Mouse (Mus musculus): Measurements from ENCODE around the gene Nox1. TPM values are rescaled to one million over a fixed set of nuclear protein-coding genes. Genes with fewer than 3 reads are reported as not detected.

Nox1 gene
- polyA plus RNA-seq, 1 experiment from 2014 or later: 0.17 TPM

DNA sequence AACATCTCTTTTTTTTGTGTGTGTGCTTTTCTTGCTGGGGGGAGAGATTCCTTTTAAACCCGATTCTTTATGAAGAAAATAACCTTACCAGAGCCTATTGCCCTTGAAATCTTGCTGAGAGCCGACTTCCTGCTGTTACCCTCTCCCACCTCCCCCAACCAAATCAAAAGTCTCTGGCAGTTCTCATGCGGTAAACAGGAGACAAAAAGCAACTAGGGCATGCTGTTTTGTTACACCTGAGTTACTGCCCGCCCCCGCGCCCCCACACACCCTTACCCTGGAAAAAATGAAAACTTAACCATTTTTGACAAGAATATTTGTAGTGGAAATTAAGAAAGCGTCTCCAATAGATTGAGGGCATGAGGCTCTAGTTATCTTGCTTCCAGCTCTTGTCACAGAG, 63.6 kb downstream of the Nox1 start:
- Histone ChIP-seq H3K9me3 (ENCODE audit: control insufficient read depth, low read length) (no peaks in the 10 kb centered on the region), H3K36me3 (ENCODE audit: control insufficient read depth, insufficient read depth, low read length) (no peaks in the 10 kb centered on the region), H3K4me3 (ENCODE audit: low read depth, low read length) (no peak overlapping the region), H3K4me1 (replicated peaks; ENCODE audit: control insufficient read depth, insufficient read depth, low read length) (no peaks in the 10 kb centered on the region), H3K27me3 (ENCODE audit: control insufficient read depth, insufficient read depth, low read length) (peaks cover 3% of the 10 kb centered on the region), H3K9ac (ENCODE audit: low read length) (no peak overlapping the region), H3K4me2 (ENCODE audit: low read depth, low read length, severe bottlenecking) (no peak overlapping the region), H3K27ac (ENCODE audit: low read depth, low read length) (no peak overlapping the region)
- ATAC-seq (replicated peaks; ENCODE audit: low FRiP score): no peak
- DNase-seq (ENCODE audit: low spot score): no peak
- WGBS: 51% methylated on average over 7 of the region's 7 CpGs

DNA sequence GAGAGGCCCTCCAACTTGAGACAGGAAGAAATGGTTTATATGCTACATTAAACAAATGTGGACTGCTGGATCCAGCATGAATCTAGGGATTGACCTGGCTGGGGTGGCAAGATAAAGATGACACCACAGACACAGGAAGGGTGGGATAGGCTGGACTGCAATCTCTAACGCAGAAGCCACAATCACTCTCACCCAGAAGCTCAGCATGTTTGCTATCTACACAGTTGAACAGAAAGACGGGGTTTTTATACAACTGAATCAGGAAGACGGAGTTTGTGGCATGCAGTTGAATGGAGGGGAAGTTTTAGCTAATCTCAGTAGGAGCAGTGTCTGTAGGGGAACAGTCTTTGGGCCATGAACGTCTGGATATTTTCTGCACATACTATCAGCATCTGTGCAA, 79.8 kb downstream of the Nox1 start:
- Histone ChIP-seq H3K4me1 (replicated peaks; ENCODE audit: control insufficient read depth, insufficient read depth, low read length) (no peaks in the 10 kb centered on the region), H3K36me3 (ENCODE audit: control insufficient read depth, insufficient read depth, low read length) (no peaks in the 10 kb centered on the region), H3K27ac (ENCODE audit: low read depth, low read length) (no peak overlapping the region), H3K27me3 (ENCODE audit: control insufficient read depth, insufficient read depth, low read length) (peaks cover under 1% of the 10 kb centered on the region; the same call in 1 of the 2 replicates), H3K4me2 (ENCODE audit: low read depth, low read length, severe bottlenecking) (no peak overlapping the region), H3K4me3 (ENCODE audit: low read depth, low read length) (no peak overlapping the region), H3K9ac (ENCODE audit: low read length) (no peak overlapping the region), H3K9me3 (ENCODE audit: control insufficient read depth, low read length) (no peaks in the 10 kb centered on the region)
- ATAC-seq (replicated peaks; ENCODE audit: low FRiP score) (no peak), DNase-seq (ENCODE audit: low spot score) (no peak)
- WGBS: 82% methylated on average over 4 of the region's 4 CpGs

DNA sequence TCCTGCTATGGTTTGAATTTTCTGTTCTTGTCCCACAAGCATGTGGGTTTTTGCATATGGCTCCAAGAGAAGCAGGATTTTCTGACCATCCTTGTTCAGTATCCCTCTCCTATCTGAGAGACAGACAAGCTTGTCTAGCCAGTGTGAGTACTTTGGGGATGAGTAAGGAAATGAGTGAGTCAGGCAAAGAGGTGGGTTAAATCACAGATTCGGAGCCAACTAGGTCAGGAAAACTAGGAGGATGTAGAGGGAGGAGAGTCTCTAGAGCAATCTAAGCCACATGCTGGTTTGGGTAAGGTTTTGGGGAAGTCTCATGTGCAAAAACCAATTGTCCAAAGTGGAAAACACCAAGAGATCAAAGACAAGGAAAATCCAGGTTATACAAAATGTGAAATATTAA, 80.2 kb downstream of the Nox1 start:
- no peak overlapping the region for H3K9ac ChIP-seq (ENCODE audit: low read length)
- ATAC-seq (replicated peaks; ENCODE audit: low FRiP score) (no peak), DNase-seq (ENCODE audit: low spot score) (no peak)
- no peaks in the 10 kb centered on the region for H3K4me1 ChIP-seq (replicated peaks; ENCODE audit: control insufficient read depth, insufficient read depth, low read length)
- 76% methylated on average over 1 of the region's 1 CpGs for WGBS
- H3K4me3 ChIP-seq (ENCODE audit: low read depth, low read length): no peak overlapping the region
- no peak overlapping the region for H3K27ac ChIP-seq (ENCODE audit: low read depth, low read length)
- H3K27me3 ChIP-seq (ENCODE audit: control insufficient read depth, insufficient read depth, low read length): peaks cover 2% of the 10 kb centered on the region; the same call in 1 of the 2 replicates
- H3K36me3 ChIP-seq (ENCODE audit: control insufficient read depth, insufficient read depth, low read length): no peaks in the 10 kb centered on the region
- no peaks in the 10 kb centered on the region for H3K9me3 ChIP-seq (ENCODE audit: control insufficient read depth, low read length)
- H3K4me2 ChIP-seq (ENCODE audit: low read depth, low read length, severe bottlenecking): no peak overlapping the region

DNA sequence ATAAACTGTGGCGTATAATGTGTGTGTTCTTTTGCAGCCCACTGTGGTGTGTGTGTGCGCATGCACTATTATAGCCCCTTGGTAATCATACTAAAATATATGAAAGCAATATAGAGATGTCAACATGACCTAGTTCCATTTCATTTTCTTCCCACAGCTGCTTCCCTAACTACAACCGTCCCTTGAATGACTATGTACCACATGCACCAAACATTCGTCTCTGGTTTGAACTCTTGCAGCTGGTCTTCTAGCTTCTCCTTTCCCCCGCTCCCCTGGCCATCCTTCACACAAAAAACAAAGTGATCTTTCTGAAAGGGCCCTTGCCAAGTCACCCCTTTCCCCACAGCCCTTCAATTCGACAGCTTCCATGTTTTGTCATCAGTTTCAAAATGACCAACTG, 81.7 kb downstream of the Nox1 start:
- H3K27me3 ChIP-seq (ENCODE audit: control insufficient read depth, insufficient read depth, low read length): peaks cover 2% of the 10 kb centered on the region; the same call in 1 of the 2 replicates
- H3K9me3 ChIP-seq (ENCODE audit: control insufficient read depth, low read length): no peaks in the 10 kb centered on the region
- H3K4me1 ChIP-seq (replicated peaks; ENCODE audit: control insufficient read depth, insufficient read depth, low read length): no peaks in the 10 kb centered on the region
- no peak overlapping the region for H3K4me2 ChIP-seq (ENCODE audit: low read depth, low read length, severe bottlenecking)
- 85% methylated on average over 6 of the region's 6 CpGs for WGBS
- H3K36me3 ChIP-seq (ENCODE audit: control insufficient read depth, insufficient read depth, low read length): no peaks in the 10 kb centered on the region
- no peak for DNase-seq (ENCODE audit: low spot score)
- no peak overlapping the region for H3K4me3 ChIP-seq (ENCODE audit: low read depth, low read length)
- no peak overlapping the region for H3K27ac ChIP-seq (ENCODE audit: low read depth, low read length)
- ATAC-seq (replicated peaks; ENCODE audit: low FRiP score): no peak
- H3K9ac ChIP-seq (ENCODE audit: low read length): no peak overlapping the region

DNA sequence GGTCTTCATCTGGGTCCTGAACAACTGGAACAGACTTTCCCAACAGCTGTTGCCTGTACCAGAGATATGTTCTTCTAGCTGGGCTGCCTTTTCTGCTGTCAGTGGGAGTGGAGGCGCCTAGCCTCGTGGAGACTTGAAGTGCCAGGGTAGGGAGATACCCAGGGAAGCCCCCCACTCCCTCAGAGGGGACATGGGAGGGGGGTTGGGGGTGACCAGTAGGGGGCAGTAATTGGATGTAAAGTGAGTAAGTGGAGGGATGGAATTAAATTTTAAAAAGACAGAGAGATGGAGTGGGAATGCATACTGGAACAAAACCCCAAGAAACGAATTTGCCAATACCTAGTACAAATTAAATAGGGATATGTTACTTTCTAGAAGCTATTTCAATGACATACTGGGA, 87.9 kb downstream of the Nox1 start:
- H3K36me3 ChIP-seq (ENCODE audit: control insufficient read depth, insufficient read depth, low read length): no peaks in the 10 kb centered on the region
- DNase-seq (ENCODE audit: low spot score) (no peak), ATAC-seq (replicated peaks; ENCODE audit: low FRiP score) (no peak)
- no peak overlapping the region for H3K9ac ChIP-seq (ENCODE audit: low read length)
- peaks cover 2% of the 10 kb centered on the region; the same call in 1 of the 2 replicates for H3K27me3 ChIP-seq (ENCODE audit: control insufficient read depth, insufficient read depth, low read length)
- no peak overlapping the region for H3K27ac ChIP-seq (ENCODE audit: low read depth, low read length)
- H3K9me3 ChIP-seq (ENCODE audit: control insufficient read depth, low read length): no peaks in the 10 kb centered on the region
- 49% methylated on average over 3 of the region's 3 CpGs for WGBS
- no peak overlapping the region for H3K4me2 ChIP-seq (ENCODE audit: low read depth, low read length, severe bottlenecking)
- H3K4me3 ChIP-seq (ENCODE audit: low read depth, low read length): no peak overlapping the region
- H3K4me1 ChIP-seq (replicated peaks; ENCODE audit: control insufficient read depth, insufficient read depth, low read length): no peaks in the 10 kb centered on the region

DNA sequence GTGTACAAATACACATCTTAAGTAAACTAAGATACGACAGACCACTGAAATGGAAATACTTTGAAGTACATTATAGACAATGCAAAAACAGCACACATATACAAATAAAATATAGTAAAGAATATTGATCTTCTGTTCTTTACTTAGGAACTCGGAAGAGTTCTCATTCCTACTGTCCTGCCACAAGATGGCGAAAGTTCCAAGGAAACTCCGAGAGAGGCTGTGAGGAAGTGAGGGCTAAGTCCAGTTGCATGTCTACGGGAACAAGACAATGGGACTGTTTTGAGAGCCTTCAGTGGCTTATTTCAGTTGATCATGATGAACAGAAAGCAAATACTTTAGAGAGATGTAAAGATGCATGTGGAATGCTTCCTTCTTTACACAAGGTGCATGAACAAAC, 89.5 kb downstream of the Nox1 start:
- no peak overlapping the region for H3K9ac ChIP-seq (ENCODE audit: low read length)
- H3K27me3 ChIP-seq (ENCODE audit: control insufficient read depth, insufficient read depth, low read length): peaks cover 4% of the 10 kb centered on the region; the same call in 1 of the 2 replicates
- no peak for DNase-seq (ENCODE audit: low spot score)
- 25% methylated on average over 5 of the region's 5 CpGs for WGBS
- H3K4me3 ChIP-seq (ENCODE audit: low read depth, low read length): no peak overlapping the region
- H3K36me3 ChIP-seq (ENCODE audit: control insufficient read depth, insufficient read depth, low read length): no peaks in the 10 kb centered on the region
- no peak overlapping the region for H3K4me2 ChIP-seq (ENCODE audit: low read depth, low read length, severe bottlenecking)
- H3K9me3 ChIP-seq (ENCODE audit: control insufficient read depth, low read length): no peaks in the 10 kb centered on the region
- no peak for ATAC-seq (replicated peaks; ENCODE audit: low FRiP score)
- H3K27ac ChIP-seq (ENCODE audit: low read depth, low read length): no peak overlapping the region
- no peaks in the 10 kb centered on the region for H3K4me1 ChIP-seq (replicated peaks; ENCODE audit: control insufficient read depth, insufficient read depth, low read length)

DNA sequence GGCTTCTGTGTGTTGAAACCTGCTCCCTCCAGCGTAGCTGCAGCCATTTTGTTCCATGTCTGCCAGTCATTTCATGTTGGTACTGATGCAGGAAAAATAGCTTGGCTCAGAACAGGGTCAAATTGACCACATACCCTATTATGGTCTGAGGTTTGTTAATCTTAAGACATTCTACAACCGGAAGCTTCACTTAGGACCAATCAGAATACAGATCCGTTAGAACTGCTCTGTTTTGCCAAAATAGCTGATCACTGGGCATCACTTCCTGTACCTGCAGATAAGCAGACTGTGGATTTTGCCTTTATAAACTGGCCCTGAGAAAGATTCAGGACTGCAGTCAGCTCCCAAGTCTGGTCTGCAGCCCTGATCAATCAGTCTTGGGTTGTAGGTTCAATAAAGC, 93.2 kb downstream of the Nox1 start:
- Histone ChIP-seq H3K9me3 (ENCODE audit: control insufficient read depth, low read length) (no peaks in the 10 kb centered on the region), H3K36me3 (ENCODE audit: control insufficient read depth, insufficient read depth, low read length) (no peaks in the 10 kb centered on the region), H3K4me1 (replicated peaks; ENCODE audit: control insufficient read depth, insufficient read depth, low read length) (no peaks in the 10 kb centered on the region), H3K27me3 (ENCODE audit: control insufficient read depth, insufficient read depth, low read length) (peaks cover 2% of the 10 kb centered on the region; the same call in 1 of the 2 replicates), H3K9ac (ENCODE audit: low read length) (no peak overlapping the region), H3K4me3 (ENCODE audit: low read depth, low read length) (no peak overlapping the region), H3K27ac (ENCODE audit: low read depth, low read length) (no peak overlapping the region), H3K4me2 (ENCODE audit: low read depth, low read length, severe bottlenecking) (no peak overlapping the region)
- 80% methylated on average over 3 of the region's 3 CpGs for WGBS
- ATAC-seq (replicated peaks; ENCODE audit: low FRiP score) (no peak), DNase-seq (ENCODE audit: low spot score) (no peak)

DNA sequence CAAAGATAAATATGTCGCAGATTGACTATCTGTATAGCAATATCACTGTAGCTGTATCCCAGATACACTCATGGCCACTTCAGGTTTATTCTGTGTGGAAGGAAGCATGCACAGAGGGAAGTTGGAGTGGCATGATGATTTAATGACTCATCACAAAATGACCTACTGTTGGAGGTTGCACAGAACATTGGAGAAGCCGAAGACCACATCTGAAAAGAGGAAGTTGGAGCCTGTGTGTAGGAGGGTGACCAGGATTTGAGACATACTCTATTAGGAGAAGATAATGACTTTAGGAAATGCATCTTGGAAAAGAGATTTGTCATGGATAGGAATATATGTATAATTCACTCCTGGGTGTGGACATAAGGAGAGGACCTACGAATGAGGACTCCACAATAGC, 105.3 kb downstream of the Nox1 start:
- Histone ChIP-seq H3K4me3 (ENCODE audit: low read depth, low read length) (no peak overlapping the region), H3K27ac (ENCODE audit: low read depth, low read length) (no peak overlapping the region), H3K9ac (ENCODE audit: low read length) (no peak overlapping the region), H3K4me1 (replicated peaks; ENCODE audit: control insufficient read depth, insufficient read depth, low read length) (no peaks in the 10 kb centered on the region), H3K36me3 (ENCODE audit: control insufficient read depth, insufficient read depth, low read length) (no peaks in the 10 kb centered on the region), H3K9me3 (ENCODE audit: control insufficient read depth, low read length) (no peaks in the 10 kb centered on the region), H3K27me3 (ENCODE audit: control insufficient read depth, insufficient read depth, low read length) (no peaks in the 10 kb centered on the region; the same call in 1 of the 2 replicates), H3K4me2 (ENCODE audit: low read depth, low read length, severe bottlenecking) (no peak overlapping the region)
- DNase-seq (ENCODE audit: low spot score) (no peak), ATAC-seq (replicated peaks; ENCODE audit: low FRiP score) (no peak)
- WGBS: 77% methylated on average over 3 of the region's 3 CpGs

DNA sequence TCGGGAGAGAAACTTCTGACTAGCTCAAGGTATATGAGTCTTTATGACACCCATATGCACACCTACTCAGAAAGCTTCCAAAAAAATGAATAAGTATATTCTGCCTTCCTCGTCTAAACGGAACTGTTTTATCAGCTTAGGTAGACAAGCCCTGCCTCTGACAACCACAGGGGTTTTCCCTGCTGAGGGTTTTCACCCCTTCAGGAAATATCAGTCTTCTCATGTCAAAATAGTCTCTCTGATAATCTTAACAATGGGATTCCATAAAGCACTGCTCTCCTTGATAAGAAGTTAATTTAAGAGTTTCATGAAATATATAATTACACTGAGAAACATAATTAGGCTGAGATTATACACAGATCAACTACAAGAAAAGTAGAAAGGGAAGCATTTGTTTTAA, 110.0 kb downstream of the Nox1 start:
- Histone ChIP-seq H3K9ac (ENCODE audit: low read length) (no peak overlapping the region), H3K27me3 (ENCODE audit: control insufficient read depth, insufficient read depth, low read length) (peaks cover 2% of the 10 kb centered on the region; the same call in 1 of the 2 replicates), H3K4me1 (replicated peaks; ENCODE audit: control insufficient read depth, insufficient read depth, low read length) (no peaks in the 10 kb centered on the region), H3K4me3 (ENCODE audit: low read depth, low read length) (no peak overlapping the region), H3K4me2 (ENCODE audit: low read depth, low read length, severe bottlenecking) (no peak overlapping the region), H3K9me3 (ENCODE audit: control insufficient read depth, low read length) (no peaks in the 10 kb centered on the region), H3K27ac (ENCODE audit: low read depth, low read length) (no peak overlapping the region), H3K36me3 (ENCODE audit: control insufficient read depth, insufficient read depth, low read length) (no peaks in the 10 kb centered on the region)
- DNase-seq (ENCODE audit: low spot score) (no peak), ATAC-seq (replicated peaks; ENCODE audit: low FRiP score) (no peak)
- WGBS: 90% methylated on average over 3 of the region's 3 CpGs
